Mouse (Mus musculus) intestine, postnatal 0 days (tissue): Measurements from ENCODE around the gene Plpp7. TPM values are rescaled to one million over a fixed set of nuclear protein-coding genes. Genes with fewer than 3 reads are reported as not detected.

Source experiments
- ATAC-seq: fragments of 200-750 bp; cut with Nextera tagmentation; 2 replicates; pipeline ENCODE4 v1.8.0; 2017; ENCODE audit warnings: mild to moderate bottlenecking, moderate TSS enrichment, moderate library complexity
- H3K27ac ChIP-seq: fragments of 300-500 bp; sonication (generic); 2 replicates; pipeline ENCODE4 v1.5.1; 2014; ENCODE audit warnings: mild to moderate bottlenecking, low read depth, low read length, moderate library complexity
- H3K27me3 ChIP-seq: fragments of 300-500 bp; sonication (generic); replicated peaks from 2 replicates; pipeline ENCODE4 v1.6.1; 2014; ENCODE audit warnings: low read length, mixed read lengths; ENCODE audit not compliant: control insufficient read depth, insufficient read depth
- H3K36me3 ChIP-seq: fragments of 300-500 bp; sonication (generic); 2 replicates; pipeline ENCODE4 v1.6.1; 2014; ENCODE audit warnings: mild to moderate bottlenecking, moderate library complexity; ENCODE audit not compliant: control insufficient read depth, insufficient read depth
- H3K4me1 ChIP-seq: fragments of 300-500 bp; sonication (generic); replicated peaks from 2 replicates; pipeline ENCODE4 v1.6.1; 2014; ENCODE audit warnings: antibody characterized with exemption, low read length, mixed read lengths; ENCODE audit not compliant: control insufficient read depth, insufficient read depth
- H3K4me2 ChIP-seq: fragments of 300-500 bp; sonication (generic); replicated peaks from 2 replicates; pipeline ENCODE4 v1.6.1; 2014; ENCODE audit warnings: low read depth, mild to moderate bottlenecking, moderate library complexity
- H3K4me3 ChIP-seq: fragments of 300-500 bp; sonication (generic); 2 replicates; pipeline ENCODE4 v1.5.1; 2014; ENCODE audit warnings: low read depth, low read length
- H3K9ac ChIP-seq: fragments of 300-500 bp; sonication (generic); 2 replicates; pipeline ENCODE4 v1.6.1; 2014; ENCODE audit warnings: mild to moderate bottlenecking, low read depth, low read length
- H3K9me3 ChIP-seq: fragments of 300-500 bp; sonication (generic); 2 replicates; pipeline ENCODE4 v1.6.1; 2016; ENCODE audit warnings: mixed run types; ENCODE audit not compliant: control insufficient read depth
- CTCF ChIP-seq: sonication (generic); IDR thresholded peaks from 2 replicates; pipeline ENCODE4 v1.5.1; 2016; ENCODE audit warnings: low read depth, mild to moderate bottlenecking, control low read depth, antibody characterized with exemption, moderate library complexity
- WGBS: fragments of 180-500 bp; shearing (Covaris S2); extraction: QIAGEN DNeasy Blood & Tissue Kit; methylation state at CpG from one replicate; pipeline ENCODE4 v1.1.7; 2014; 5-methylcytosine and 5-hydroxymethylcytosine counted together
- polyA plus RNA-seq: library from polyadenylated mRNA; unstranded; fragments of >200 nt; fragmentation: Nextera tagmentation; extraction: Ambion mirVana; gene quantifications from 2 replicates; pipeline ENCODE4 v1.2.1, GENCODE M21; 2015

Plpp7 gene
- polyA plus RNA-seq, 1 experiment from 2014 or later: 3.8 TPM

GRCm38 (mm10) chr2:32078522-32078921 is 16.8 kb upstream of the Plpp7 start:
- no peak for TF ChIP-seq CTCF
- Histone ChIP-seq H3K4me1 (no peaks in the 10 kb centered on the region; the same call in 1 of the 2 replicates), H3K9me3 (no peaks in the 10 kb centered on the region), H3K4me3 (no peak overlapping the region), H3K27me3 (0 out of 2 replicates have a peak, but pooled peaks cover 3% of the 10 kb centered on the region), H3K9ac (no peak overlapping the region), H3K27ac (0 out of 2 replicates have a peak overlapping the region, but pooled peaks have one; percentile 7), H3K4me2 (no peak overlapping the region), H3K36me3 (no peaks in the 10 kb centered on the region)
- 50% methylated on average over 8 of the region's 8 CpGs for WGBS
- no peak for ATAC-seq

- WGBS: 86% methylated on average over 14 of the region's 14 CpGs
- Histone ChIP-seq H3K27me3 (0 out of 2 replicates have a peak, but pooled peaks cover 8% of the 10 kb centered on the region), H3K4me2 (no peak overlapping the region), H3K36me3 (no peaks in the 10 kb centered on the region), H3K9me3 (no peaks in the 10 kb centered on the region), H3K9ac (no peak overlapping the region), H3K4me3 (no peak overlapping the region), H3K4me1 (no peaks in the 10 kb centered on the region; the same call in 1 of the 2 replicates), H3K27ac (no peak overlapping the region)
- no peak for ATAC-seq
- TF ChIP-seq CTCF: no peak
Measured at GRCm38 (mm10) chr2:32079191-32079725, 16.1 kb upstream of the Plpp7 start.

- Histone ChIP-seq H3K27me3 (0 out of 2 replicates have a peak, but pooled peaks cover 9% of the 10 kb centered on the region), H3K4me1 (no peaks in the 10 kb centered on the region; the same call in 1 of the 2 replicates), H3K9ac (no peak overlapping the region), H3K36me3 (no peaks in the 10 kb centered on the region), H3K9me3 (no peaks in the 10 kb centered on the region), H3K27ac (peak overlapping the region; percentile 62), H3K4me2 (no peak overlapping the region), H3K4me3 (no peak overlapping the region)
- no peak for TF ChIP-seq CTCF
- WGBS: 44% methylated on average over 3 of the region's 3 CpGs
- peak; percentile 93 for ATAC-seq
Measured at GRCm38 (mm10) chr2:32080681-32081080, 14.6 kb upstream of the Plpp7 start.

- Histone ChIP-seq H3K4me1 (no peaks in the 10 kb centered on the region; the same call in 1 of the 2 replicates), H3K9ac (no peak overlapping the region), H3K36me3 (no peaks in the 10 kb centered on the region), H3K27me3 (peaks cover 14% of the 10 kb centered on the region), H3K27ac (peak overlapping the region; percentile 60), H3K4me2 (peak overlapping the region; percentile 99), H3K4me3 (peak overlapping the region; percentile 65; the same call in 1 of the 2 replicates), H3K9me3 (no peaks in the 10 kb centered on the region)
- ATAC-seq: no peak
- no peak for TF ChIP-seq CTCF
- WGBS: 75% methylated on average over 14 of the region's 14 CpGs
Measured at GRCm38 (mm10) chr2:32081296-32081929, 13.9 kb upstream of the Plpp7 start.

- H3K36me3 ChIP-seq: no peaks in the 10 kb centered on the region
- no peak for TF ChIP-seq CTCF
- no peak for ATAC-seq
- H3K27ac ChIP-seq: peak overlapping the region; percentile 60; the same call in 1 of the 2 replicates
- 0 out of 2 replicates have a peak overlapping the region, but pooled peaks have one; percentile 17 for H3K9ac ChIP-seq
- no peaks in the 10 kb centered on the region; the same call in 1 of the 2 replicates for H3K4me1 ChIP-seq
- no peaks in the 10 kb centered on the region for H3K9me3 ChIP-seq
- peak overlapping the region; percentile 99 for H3K4me2 ChIP-seq
- 50% methylated on average over 2 of the region's 2 CpGs for WGBS
- H3K27me3 ChIP-seq: peaks cover 17% of the 10 kb centered on the region
- peak overlapping the region; percentile 65 for H3K4me3 ChIP-seq
Measured at GRCm38 (mm10) chr2:32082229-32082628, 13.1 kb upstream of the Plpp7 start.

- Histone ChIP-seq H3K9ac (peak overlapping the region; percentile 67), H3K4me3 (peak overlapping the region; percentile 65), H3K9me3 (no peaks in the 10 kb centered on the region), H3K4me2 (peak overlapping the region; percentile 99), H3K4me1 (no peaks in the 10 kb centered on the region; the same call in 1 of the 2 replicates), H3K27ac (peak overlapping the region; percentile 76), H3K36me3 (no peaks in the 10 kb centered on the region), H3K27me3 (peaks cover 26% of the 10 kb centered on the region)
- peak; percentile 16; the same call in 1 of the 2 replicates for ATAC-seq
- under 1% methylated on average over 89 of the region's 91 CpGs for WGBS
- TF ChIP-seq CTCF: peak; percentile 62
Measured at GRCm38 (mm10) chr2:32083159-32084011, 11.9 kb upstream of the Plpp7 start.
